Mouse (Mus musculus): ENCODE measurements around the gene Eef1b2.
"Not testable (repeated sequence)": the region's sequence is repeated elsewhere in the genome, so short reads cannot be mapped to it uniquely, and the experiment has no call there.

DNA sequence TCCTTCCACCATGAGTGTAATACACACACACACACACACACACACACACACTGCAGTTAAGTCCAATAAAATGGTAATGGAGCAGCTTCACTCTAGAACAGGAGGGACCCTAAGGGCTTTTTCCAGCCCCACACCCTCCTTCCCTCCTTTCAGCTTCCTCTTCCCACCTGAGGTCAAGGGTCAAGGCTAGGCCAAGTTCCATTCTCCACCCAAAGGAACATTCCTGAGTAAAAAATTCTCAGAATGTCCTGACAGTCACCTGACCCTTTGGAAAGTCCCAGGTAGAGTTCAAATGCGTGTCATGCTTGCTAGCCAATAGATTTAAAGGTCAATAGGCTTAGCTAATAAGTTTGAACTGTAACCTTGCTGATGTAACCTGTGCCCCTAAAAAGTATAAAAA is 38.0 kb upstream of the Eef1b2 start:
- TF ChIP-seq ZKSCAN1 (IDR thresholded peaks at IDR 0.05; ENCODE audit: borderline replicate concordance, low read depth, low read length); ZNF384 (IDR thresholded peaks at IDR 0.05; ENCODE audit: low read depth, low read length); POLR2A (IDR thresholded peaks at IDR 0.05; ENCODE audit: low read depth, low read length); CTCF (conservative IDR thresholded peaks at IDR 0.05 in 1 of 2, IDR thresholded peaks at IDR 0.05 in 1 of 2; ENCODE audit: low read depth in 2 of 2, low read length in 2 of 2); CHD2 (IDR thresholded peaks at IDR 0.05; ENCODE audit: low read length); MAFK (IDR thresholded peaks at IDR 0.05; ENCODE audit: insufficient replicate concordance, low read length); EP300 (IDR thresholded peaks at IDR 0.05; ENCODE audit: low read length); USF1 (IDR thresholded peaks at IDR 0.05; ENCODE audit: low read depth, low read length): not testable (repeated sequence)

Measured in CH12.LX (cell line).